Mouse (Mus musculus) embryonic fibroblast, embryonic 13.5 days (primary cell): ENCODE results near the gene Myom1.

Experiments used
- CTCF ChIP-seq: IDR thresholded peaks from 2 replicates; pipeline ENCODE4 v1.5.1; 2011; ENCODE audit warnings: mild to moderate bottlenecking, control low read depth, low read length, moderate library complexity, borderline replicate concordance; ENCODE audit not compliant: insufficient read depth
- POLR2A ChIP-seq: IDR thresholded peaks from 2 replicates; pipeline ENCODE4 v1.6.1; 2011; ENCODE audit warnings: low read depth, mild to moderate bottlenecking, control low read depth, low read length, moderate library complexity

GRCm38 (mm10) chr17:71011931-71012662, 9.7 kb downstream of the Myom1 start:
- TF ChIP-seq POLR2A (no peak), CTCF (no peak)
